Mouse (Mus musculus): ENCODE measurements around the gene Itih2.

- TF ChIP-seq CTCF (IDR thresholded peaks at IDR 0.05; ENCODE audit: low read depth) (peak; percentile 75), EP300 (IDR thresholded peaks at IDR 0.05; ENCODE audit: low read depth) (no peak)
Observed at GRCm38 (mm10) chr2:10142472-10143454, 11.6 kb upstream of the Itih2 start.
